Mouse (Mus musculus) frontal cortex, postnatal 25 days (tissue): ENCODE data around the gene Atf6.

Experiments used
- DNase-seq, 2 experiments: peaks; one replicate each; pipeline ENCODE4 v3.0.0; 2022; ENCODE audit warnings: low spot score in 2 of 2

The Atf6 gene

GRCm38 (mm10) chr1:170706046-170706445, 161.5 kb downstream of the Atf6 start:
- DNase-seq, result no peak

GRCm38 (mm10) chr1:170704911-170705594, 162.5 kb downstream of the Atf6 start:
- DNase-seq, result no peak

GRCm38 (mm10) chr1:170704103-170704502, 163.5 kb downstream of the Atf6 start:
- no peak for DNase-seq

GRCm38 (mm10) chr1:170702958-170703357, 164.6 kb downstream of the Atf6 start:
- DNase-seq, result no peak

- no peak for DNase-seq
Measured at GRCm38 (mm10) chr1:170702263-170702662, 165.3 kb downstream of the Atf6 start.

- DNase-seq, result no peak
Measured at GRCm38 (mm10) chr1:170701582-170701981, 166.0 kb downstream of the Atf6 start.

- DNase-seq, result no peak
Measured at GRCm38 (mm10) chr1:170701178-170701577, 166.4 kb downstream of the Atf6 start.

GRCm38 (mm10) chr1:170700496-170701027, 167.0 kb downstream of the Atf6 start:
- no peak for DNase-seq

- DNase-seq, result no peak
Measured at GRCm38 (mm10) chr1:170699553-170699952, 168.0 kb downstream of the Atf6 start.

GRCm38 (mm10) chr1:170698771-170699170, 168.8 kb downstream of the Atf6 start:
- no peak for DNase-seq

- no peak for DNase-seq
Measured at GRCm38 (mm10) chr1:170697771-170698356, 169.7 kb downstream of the Atf6 start.

- DNase-seq, result no peak
Measured at GRCm38 (mm10) chr1:170696996-170697395, 170.6 kb downstream of the Atf6 start.

GRCm38 (mm10) chr1:170695326-170695725, 172.2 kb downstream of the Atf6 start:
- DNase-seq, result no peak

- no peak for DNase-seq
Measured at GRCm38 (mm10) chr1:170694821-170695291, 172.7 kb downstream of the Atf6 start.

GRCm38 (mm10) chr1:170691301-170691700, 176.3 kb downstream of the Atf6 start:
- DNase-seq, result no peak

GRCm38 (mm10) chr1:170689773-170690172, 177.8 kb downstream of the Atf6 start:
- DNase-seq, result no peak

- no peak for DNase-seq
Measured at GRCm38 (mm10) chr1:170683863-170684262, 183.7 kb downstream of the Atf6 start.

- DNase-seq, result no peak
Measured at GRCm38 (mm10) chr1:170679624-170680023, 187.9 kb downstream of the Atf6 start.

- DNase-seq, result no peak
Measured at GRCm38 (mm10) chr1:170678861-170679260, 188.7 kb downstream of the Atf6 start.

- DNase-seq, result no peak
Measured at GRCm38 (mm10) chr1:170677681-170678080, 189.9 kb downstream of the Atf6 start.

GRCm38 (mm10) chr1:170674184-170674775, 193.3 kb downstream of the Atf6 start:
- no peak for DNase-seq

GRCm38 (mm10) chr1:170665200-170665599, 202.4 kb downstream of the Atf6 start:
- no peak for DNase-seq
